Mouse (Mus musculus) MEL (cell line): ENCODE measurements around the gene Lrrc4. TPM values are rescaled to one million over a fixed set of nuclear protein-coding genes. Genes with fewer than 3 reads are reported as not detected.

Experiments
- DNase-seq: peaks from one replicate; pipeline ENCODE4 v3.0.0; 2011; ENCODE audit warnings: low read depth, low spot score
- H3K27ac ChIP-seq: 2 replicates; pipeline ENCODE4 v1.5.1; 2012; ENCODE audit warnings: low read depth, mild to moderate bottlenecking, control low read depth, low read length, moderate library complexity; ENCODE audit not compliant: control insufficient read depth
- H3K27me3 ChIP-seq, 2 experiments: fragments of 150-350 bp in 1 of 2; sonication (generic) in 1 of 2; 2 replicates each; pipeline ENCODE4 v1.6.1; 2012; ENCODE audit warnings: low read length in 2 of 2, mild to moderate bottlenecking in 2 of 2, improper control_type of control experiment in 1 of 2, moderate library complexity in 1 of 2; ENCODE audit not compliant: insufficient read depth in 2 of 2, control insufficient read depth in 1 of 2
- H3K36me3 ChIP-seq, 2 experiments: 2 replicates each; pipeline ENCODE4 v1.6.1; 2012 to 2014; ENCODE audit warnings: low read length in 2 of 2, improper control_type of control experiment in 1 of 2, inconsistent platforms in 1 of 2, mild to moderate bottlenecking in 1 of 2; ENCODE audit not compliant: insufficient read depth in 2 of 2, control insufficient read depth in 1 of 2
- H3K4me1 ChIP-seq, 2 experiments: fragments of 150-350 bp in 1 of 2; sonication (generic) in 1 of 2; 2 replicates each; pipeline ENCODE4 v1.6.1; 2012; ENCODE audit warnings: low read length in 2 of 2, improper control_type of control experiment in 1 of 2, mild to moderate bottlenecking in 1 of 2; ENCODE audit not compliant: insufficient read depth in 2 of 2, control insufficient read depth in 1 of 2
- H3K4me3 ChIP-seq, 2 experiments: fragments of 150-350 bp in 1 of 2; sonication (generic) in 1 of 2; 2 replicates each; pipeline ENCODE4 v1.5.1; 2012; ENCODE audit warnings: low read depth in 2 of 2, low read length in 2 of 2, mild to moderate bottlenecking in 2 of 2, moderate library complexity in 2 of 2, control low read depth in 1 of 2, improper control_type of control experiment in 1 of 2; ENCODE audit not compliant: control insufficient read depth in 1 of 2, insufficient read depth in 1 of 2
- H3K79me2 ChIP-seq: 2 replicates; pipeline ENCODE4 v1.6.1; 2012; ENCODE audit warnings: mild to moderate bottlenecking, low read length, moderate library complexity; ENCODE audit not compliant: control insufficient read depth, poor library complexity, insufficient read depth
- H3K9ac ChIP-seq: 2 replicates; pipeline ENCODE4 v1.6.1; 2012; ENCODE audit warnings: low read depth, mild to moderate bottlenecking, control low read depth, low read length, moderate library complexity; ENCODE audit not compliant: control insufficient read depth, poor library complexity, severe bottlenecking
- H3K9me3 ChIP-seq: fragments of 150-350 bp; sonication (generic); replicated peaks from 2 replicates; pipeline ENCODE4 v1.6.1; 2012; ENCODE audit warnings: mild to moderate bottlenecking, low read length, improper control_type of control experiment, moderate library complexity; ENCODE audit not compliant: insufficient read depth
- CHD1 ChIP-seq: IDR thresholded peaks from 2 replicates; pipeline ENCODE4 v1.6.1; 2012; ENCODE audit warnings: low read depth, mild to moderate bottlenecking, inconsistent platforms, low read length, improper control_type of control experiment
- ELF1 ChIP-seq: IDR thresholded peaks from 2 replicates; pipeline ENCODE4 v1.6.1; 2014; ENCODE audit warnings: low read depth, mild to moderate bottlenecking, inconsistent platforms, low read length, improper control_type of control experiment, moderate library complexity
- ETS1 ChIP-seq: IDR thresholded peaks from 2 replicates; pipeline ENCODE4 v1.6.1; 2012; ENCODE audit warnings: low read depth, mild to moderate bottlenecking, inconsistent platforms, low read length, improper control_type of control experiment, moderate library complexity
- GATA1 ChIP-seq: IDR thresholded peaks from 2 replicates; pipeline ENCODE4 v1.6.1; 2011; ENCODE audit warnings: low read depth, low read length, improper control_type of control experiment
- HCFC1 ChIP-seq: IDR thresholded peaks from 2 replicates; pipeline ENCODE4 v1.6.1; 2012; ENCODE audit warnings: low read depth, mild to moderate bottlenecking, inconsistent platforms, low read length, improper control_type of control experiment, moderate library complexity
- MAZ ChIP-seq: IDR thresholded peaks from 2 replicates; pipeline ENCODE4 v1.6.1; 2012; ENCODE audit warnings: low read depth, mild to moderate bottlenecking, inconsistent platforms, low read length, improper control_type of control experiment
- MXI1 ChIP-seq: IDR thresholded peaks from 2 replicates; pipeline ENCODE4 v1.6.1; 2011; ENCODE audit warnings: mild to moderate bottlenecking, low read depth, low read length, improper control_type of control experiment
- MYC ChIP-seq: IDR thresholded peaks from 2 replicates; pipeline ENCODE4 v1.6.1; 2011; ENCODE audit warnings: low read depth, mild to moderate bottlenecking, low read length, improper control_type of control experiment, moderate library complexity
- NELFE ChIP-seq: IDR thresholded peaks from 2 replicates; pipeline ENCODE4 v1.6.1; 2011; ENCODE audit warnings: low read depth, low read length, improper control_type of control experiment
- NRF1 ChIP-seq: IDR thresholded peaks from 2 replicates; pipeline ENCODE4 v1.6.1; 2014; ENCODE audit warnings: low read depth, mild to moderate bottlenecking, inconsistent platforms, low read length, improper control_type of control experiment, moderate library complexity; ENCODE audit not compliant: poor library complexity, insufficient read depth, severe bottlenecking
- SIN3A ChIP-seq: IDR thresholded peaks from 2 replicates; pipeline ENCODE4 v1.6.1; 2012; ENCODE audit warnings: low read length, improper control_type of control experiment, inconsistent platforms
- TAL1 ChIP-seq: IDR thresholded peaks from 2 replicates; pipeline ENCODE4 v1.6.1; 2012; ENCODE audit warnings: mild to moderate bottlenecking, inconsistent platforms, low read length, moderate library complexity, mixed read lengths
- TBP ChIP-seq: IDR thresholded peaks from 2 replicates; pipeline ENCODE4 v1.8.0; 2011; ENCODE audit warnings: low read depth, low read length, improper control_type of control experiment
- TCF12 ChIP-seq: IDR thresholded peaks from 2 replicates; pipeline ENCODE4 v1.6.1; 2014; ENCODE audit warnings: low read depth, mild to moderate bottlenecking, inconsistent platforms, low read length, improper control_type of control experiment, moderate library complexity
- UBTF ChIP-seq: IDR thresholded peaks from 2 replicates; pipeline ENCODE4 v1.6.1; 2012; ENCODE audit warnings: low read depth, mild to moderate bottlenecking, inconsistent platforms, low read length, improper control_type of control experiment, moderate library complexity, borderline replicate concordance; ENCODE audit not compliant: insufficient read depth
- USF1 ChIP-seq: IDR thresholded peaks from 2 replicates; pipeline ENCODE4 v1.6.1; 2014; ENCODE audit warnings: low read depth, mild to moderate bottlenecking, inconsistent platforms, low read length, improper control_type of control experiment, moderate library complexity
- USF2 ChIP-seq, 2 experiments: IDR thresholded peaks; 2 replicates each; pipeline ENCODE4 v1.6.1; 2011 to 2012; ENCODE audit warnings: improper control_type of control experiment in 2 of 2, low read length in 2 of 2, borderline replicate concordance in 1 of 2, inconsistent platforms in 1 of 2, low read depth in 1 of 2, mild to moderate bottlenecking in 1 of 2; ENCODE audit not compliant: insufficient read depth in 1 of 2
- ZKSCAN1 ChIP-seq: IDR thresholded peaks from 2 replicates; pipeline ENCODE4 v1.6.1; 2012; ENCODE audit warnings: low read depth, mild to moderate bottlenecking, inconsistent platforms, low read length, improper control_type of control experiment, moderate library complexity
- polyA plus RNA-seq, 2 experiments: library from polyadenylated mRNA; stranded (reverse) in 1 of 2; unstranded in 1 of 2; fragments of >175 nt in 1 of 2; fragments of >200 nt in 1 of 2; gene quantifications; 2 replicates each; pipeline versions ENCODE4 v1.2.1 to v1.2.4; 2012; ENCODE audit warnings: low replicate concordance in 2 of 2, low read depth in 1 of 2; ENCODE audit not compliant: insufficient read length in 2 of 2, insufficient read depth in 1 of 2, missing spikeins in 1 of 2
- total RNA-seq: library from RNA; depleted of rRNA; stranded (reverse); fragments of 300-350 nt; gene quantifications from 2 replicates; pipeline ENCODE4 v1.2.3, GENCODE M21; 2012

Lrrc4 gene
- total and polyA plus RNA-seq, 3 experiments, result 0.07 to 0.12 TPM; not detected in 1

DNA sequence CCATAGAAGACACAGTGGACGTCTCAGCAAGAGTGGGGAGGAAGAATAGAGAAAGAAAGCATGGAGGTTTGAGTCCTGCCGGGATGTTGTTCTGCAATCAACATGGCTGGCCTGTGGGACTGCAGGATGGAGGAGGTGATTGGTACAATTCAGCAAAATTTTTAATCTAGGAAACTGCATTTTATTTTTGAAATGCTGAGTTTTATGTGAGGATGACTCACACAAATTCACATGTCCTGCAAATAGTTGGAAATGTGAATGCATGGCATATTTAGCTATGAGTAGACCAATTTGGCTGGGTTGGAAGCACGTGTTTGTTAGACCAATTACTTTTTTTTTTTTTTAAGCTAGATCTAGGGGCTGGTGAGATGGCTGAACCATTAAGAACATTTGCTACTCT, 134.3 kb downstream of the Lrrc4 start:
- no peaks in the 10 kb centered on the region for H3K79me2 ChIP-seq
- no peaks in the 10 kb centered on the region for H3K9me3 ChIP-seq
- H3K27ac ChIP-seq, result no peak overlapping the region
- peaks cover 0 to 11% of the 10 kb centered on the region in 2 experiments; a peak in 2 of 4 replicates for H3K4me1 ChIP-seq
- TF ChIP-seq SIN3A, result no peak
- no peak for TF ChIP-seq HCFC1
- TF ChIP-seq CHD1, result no peak
- TF ChIP-seq NRF1, result no peak
- TF ChIP-seq ZKSCAN1, result no peak
- no peak for TF ChIP-seq ELF1
- TF ChIP-seq TBP, result no peak
- no peak for TF ChIP-seq MYC
- no peak for TF ChIP-seq TAL1
- TF ChIP-seq NELFE, result no peak
- TF ChIP-seq MAZ, result no peak
- TF ChIP-seq USF1, result no peak
- TF ChIP-seq MXI1, result no peak
- TF ChIP-seq UBTF, result no peak
- TF ChIP-seq USF2 (IDR thresholded peaks at IDR 0.05; ENCODE audit: borderline replicate concordance in 1 of 2, insufficient read depth in 1 of 2, low read depth in 1 of 2, low read length in 2 of 2), result no peak
- no peak for TF ChIP-seq TCF12
- H3K27me3 ChIP-seq, result no peaks in the 10 kb centered on the region
- DNase-seq, result no peak
- peaks cover 13 to 17% of the 10 kb centered on the region in 2 experiments for H3K36me3 ChIP-seq
- H3K9ac ChIP-seq, result no peak overlapping the region
- no peak overlapping the region for H3K4me3 ChIP-seq

DNA sequence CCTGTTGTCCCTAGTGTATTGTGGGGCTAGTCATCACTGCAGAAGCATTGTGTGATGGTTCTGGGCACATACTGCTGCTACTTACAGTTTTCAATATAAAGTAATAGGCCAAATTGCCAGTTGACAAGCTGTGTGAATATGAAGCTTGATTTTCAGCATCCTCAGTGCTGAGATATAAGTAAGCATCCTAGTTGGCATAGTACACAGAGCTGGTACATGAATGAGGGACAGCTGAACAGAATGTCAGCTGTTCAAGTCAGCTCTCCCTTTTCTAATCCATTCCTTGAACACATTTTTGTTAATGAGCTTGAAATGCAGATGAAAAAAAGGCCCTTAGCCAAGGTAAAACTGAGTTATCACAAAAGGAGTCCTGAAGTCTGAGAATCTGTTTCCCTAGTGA, 138.9 kb downstream of the Lrrc4 start:
- Histone ChIP-seq H3K9me3 (no peaks in the 10 kb centered on the region), H3K36me3 (peaks cover 12 to 19% of the 10 kb centered on the region in 2 experiments), H3K79me2 (peaks cover 1% of the 10 kb centered on the region; the same call in 1 of the 2 replicates), H3K4me1 (peaks cover 0 to 9% of the 10 kb centered on the region in 2 experiments; a peak in 2 of 4 replicates), H3K27me3 (no peaks in the 10 kb centered on the region), H3K27ac (no peak overlapping the region), H3K4me3 (no peak overlapping the region), H3K9ac (no peak overlapping the region)
- no peak for TF ChIP-seq ETS1
- no peak for TF ChIP-seq GATA1
- DNase-seq, result no peak
